Mouse (Mus musculus) liver, adult 2 months (tissue): ENCODE measurements at regions not wholly inside any gene's neighbourhood (a gene's known extent, or its start where the extent isn't known, plus 50 kb on each side); places are given as distances from the start of the nearest gene placed in this dataset.

Source experiments
- DNase-seq: peaks from one replicate; pipeline ENCODE4 v3.0.0-alpha.2; 2011; ENCODE audit warnings: low read depth, low spot score; ENCODE audit errors: extremely low read depth
- H3K27ac ChIP-seq: fragments of 200-500 bp; replicated peaks from 2 replicates; pipeline ENCODE4 v1.5.1; 2012; ENCODE audit warnings: low read depth, mild to moderate bottlenecking, control low read depth, inconsistent platforms, low read length; ENCODE audit not compliant: insufficient read depth
- H3K27me3 ChIP-seq: fragments of 200-500 bp; 2 replicates; pipeline ENCODE4 v1.6.1; 2012; ENCODE audit warnings: mild to moderate bottlenecking, moderate library complexity, low read length, inconsistent platforms; ENCODE audit not compliant: control insufficient read depth, insufficient read depth
- H3K36me3 ChIP-seq: fragments of 200-500 bp; 2 replicates; pipeline ENCODE4 v1.6.1; 2012; ENCODE audit warnings: low read length, inconsistent platforms; ENCODE audit not compliant: control insufficient read depth, insufficient read depth
- H3K4me1 ChIP-seq: fragments of 200-500 bp; 2 replicates; pipeline ENCODE4 v1.6.1; 2011; ENCODE audit warnings: low read length; ENCODE audit not compliant: control insufficient read depth, insufficient read depth
- H3K4me3 ChIP-seq: fragments of 200-500 bp; 2 replicates; pipeline ENCODE4 v1.5.1; 2011; ENCODE audit warnings: low read depth, mild to moderate bottlenecking, control low read depth, low read length, moderate library complexity; ENCODE audit not compliant: insufficient read depth
- H3K79me2 ChIP-seq: fragments of 200-500 bp; 2 replicates; pipeline ENCODE4 v1.6.1; 2012; ENCODE audit warnings: inconsistent platforms, mild to moderate bottlenecking, low read length, moderate library complexity; ENCODE audit not compliant: control insufficient read depth, insufficient read depth
- H3K9ac ChIP-seq: fragments of 200-500 bp; 2 replicates; pipeline ENCODE4 v1.6.1; 2012; ENCODE audit warnings: low read depth, mild to moderate bottlenecking, control low read depth, inconsistent platforms, low read length
- CTCF ChIP-seq: fragments of 200-500 bp; IDR thresholded peaks from 2 replicates; pipeline ENCODE4 v1.5.1; 2011; ENCODE audit warnings: low read depth, low read length, control low read depth
- POLR2A ChIP-seq: fragments of 200-500 bp; IDR thresholded peaks from 2 replicates; pipeline ENCODE4 v1.6.1; 2011; ENCODE audit warnings: low read length, control low read depth; ENCODE audit not compliant: insufficient read depth; ENCODE audit errors: extremely low read depth
- WGBS: fragments of 180-500 bp; shearing (Covaris S2); methylation state at CpG from one replicate; pipeline ENCODE4 v1.1.7; 2018; 5-methylcytosine and 5-hydroxymethylcytosine counted together

DNA sequence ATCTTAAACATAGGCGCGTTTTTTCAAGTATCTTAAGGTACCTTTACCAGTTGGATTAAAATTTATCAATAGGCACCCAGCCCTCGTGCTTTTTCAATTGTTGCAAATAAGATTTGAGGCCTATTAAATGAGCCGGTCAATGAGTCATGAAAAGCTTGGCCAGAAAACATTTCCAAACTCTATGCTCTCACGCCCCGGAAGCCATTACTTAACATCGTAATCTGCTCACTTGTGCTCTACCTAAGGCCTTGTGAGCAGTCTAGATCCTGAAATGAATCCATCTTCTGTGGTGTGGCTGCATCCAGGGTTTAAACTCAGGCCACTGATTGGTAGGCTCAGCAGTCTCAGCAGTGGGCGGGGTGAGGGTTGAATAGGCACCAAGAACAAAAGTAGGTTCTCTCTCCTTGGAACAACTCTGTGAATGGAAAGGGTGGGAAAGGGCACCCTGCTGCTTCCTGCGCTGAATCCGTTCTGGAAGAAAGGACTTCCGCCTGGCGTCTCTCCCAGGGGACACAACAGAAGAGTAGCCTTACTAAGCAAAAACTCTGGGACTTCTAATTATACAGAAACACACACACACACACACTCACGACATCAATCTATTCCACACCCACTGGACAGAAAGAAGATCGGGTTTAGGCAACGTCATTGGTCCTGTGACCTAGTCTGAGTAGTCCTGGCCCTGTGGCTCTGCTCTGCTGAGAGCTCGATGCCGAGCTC, 53.4 kb upstream of the Fmnl2 start:
- Histone ChIP-seq H3K79me2 (no peaks in the 10 kb centered on the region), H3K36me3 (no peaks in the 10 kb centered on the region), H3K4me3 (no peak overlapping the region), H3K27me3 (no peaks in the 10 kb centered on the region), H3K9ac (no peak overlapping the region), H3K4me1 (no peaks in the 10 kb centered on the region), H3K27ac (no peak overlapping the region; the same call in 1 of the 2 replicates)
- peak; percentile 12 for DNase-seq
- TF ChIP-seq POLR2A = no peak
- TF ChIP-seq CTCF = no peak
- WGBS = 81% methylated on average over 17 of the region's 17 CpGs

DNA sequence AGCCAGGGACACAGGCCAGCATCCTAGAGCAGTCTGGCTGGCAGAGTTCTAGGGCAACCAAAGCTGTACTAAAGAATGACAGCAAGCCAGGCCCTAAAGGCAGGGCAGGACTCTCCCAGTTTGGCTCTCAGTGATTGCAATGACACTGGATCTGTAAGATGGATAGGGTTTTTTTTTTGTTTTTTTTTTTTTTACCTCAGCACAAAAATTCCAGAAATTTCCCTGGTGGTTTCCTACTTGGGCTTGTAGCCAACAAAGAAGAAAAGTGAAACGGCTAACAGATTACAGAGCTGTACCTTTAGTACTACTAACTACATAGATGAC, 52.9 kb upstream of the Fmnl2 start:
- Histone ChIP-seq H3K4me3 (no peak overlapping the region), H3K27me3 (no peaks in the 10 kb centered on the region), H3K27ac (no peak overlapping the region; the same call in 1 of the 2 replicates), H3K36me3 (no peaks in the 10 kb centered on the region), H3K9ac (no peak overlapping the region), H3K79me2 (no peaks in the 10 kb centered on the region), H3K4me1 (no peaks in the 10 kb centered on the region)
- 70% methylated on average over 1 of the region's 1 CpGs for WGBS
- DNase-seq = no peak
- TF ChIP-seq POLR2A (no peak), CTCF (no peak)

DNA sequence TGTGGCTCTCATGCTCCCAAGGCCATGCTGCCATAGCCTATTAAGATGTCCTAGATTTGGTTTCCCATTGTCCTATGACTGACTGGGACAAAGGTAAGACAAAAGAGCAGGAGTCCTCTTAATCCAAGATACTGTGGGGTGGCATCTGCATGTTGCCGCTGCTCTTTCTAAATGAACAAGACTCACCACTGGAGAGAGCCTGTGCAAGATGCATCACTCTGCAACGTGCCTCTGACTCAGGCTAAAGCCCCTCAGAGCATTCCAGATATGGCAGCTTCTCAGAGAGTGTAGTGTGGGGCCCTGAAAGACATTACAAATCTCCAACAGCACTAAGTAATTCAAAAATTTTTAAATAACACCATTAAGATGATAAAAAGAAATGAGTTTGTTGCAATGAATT, 49.8 kb upstream of the Fmnl2 start:
- Histone ChIP-seq H3K9ac (no peak overlapping the region), H3K27me3 (no peaks in the 10 kb centered on the region), H3K79me2 (no peaks in the 10 kb centered on the region), H3K4me3 (no peak overlapping the region), H3K27ac (no peak overlapping the region), H3K36me3 (no peaks in the 10 kb centered on the region), H3K4me1 (no peaks in the 10 kb centered on the region)
- TF ChIP-seq CTCF (no peak), POLR2A (no peak)
- 71% methylated on average over 2 of the region's 2 CpGs for WGBS
- no peak for DNase-seq
